Mouse (Mus musculus): Measurements from ENCODE around the gene 4930562C15Rik.

The 4930562C15Rik gene

DNA sequence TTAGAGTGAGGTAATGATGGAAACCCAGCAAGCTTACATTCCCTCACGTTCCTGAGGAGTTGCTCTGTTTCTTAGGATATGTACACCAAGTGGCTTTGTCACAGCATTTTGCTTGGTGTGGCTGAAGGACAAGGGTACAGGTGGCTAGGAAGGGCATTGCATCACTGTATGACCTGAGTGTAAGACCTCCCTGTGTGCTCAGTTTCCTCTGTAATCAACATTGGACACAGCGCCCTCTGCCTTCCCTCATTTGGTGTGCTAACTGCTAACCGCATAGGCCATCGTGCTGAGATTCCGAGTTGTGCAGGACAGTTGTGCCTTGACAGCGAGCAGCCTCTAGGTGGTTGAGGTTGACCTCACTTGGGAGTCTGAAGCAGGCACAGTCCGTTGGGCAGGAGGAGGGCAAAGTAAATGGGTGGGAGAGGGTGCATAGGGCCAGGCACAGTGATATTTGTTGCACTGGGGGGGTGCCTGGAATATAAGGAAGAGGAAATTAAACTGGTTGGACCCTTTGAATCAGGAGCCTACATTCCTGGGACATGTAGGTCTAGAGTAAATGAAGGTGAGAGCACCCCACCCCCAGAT, 62.0 kb downstream of the 4930562C15Rik start:
- no peak for TF ChIP-seq GATA4 (IDR thresholded peaks at IDR 0.05; ENCODE audit: insufficient replicate concordance, low read length)

DNA sequence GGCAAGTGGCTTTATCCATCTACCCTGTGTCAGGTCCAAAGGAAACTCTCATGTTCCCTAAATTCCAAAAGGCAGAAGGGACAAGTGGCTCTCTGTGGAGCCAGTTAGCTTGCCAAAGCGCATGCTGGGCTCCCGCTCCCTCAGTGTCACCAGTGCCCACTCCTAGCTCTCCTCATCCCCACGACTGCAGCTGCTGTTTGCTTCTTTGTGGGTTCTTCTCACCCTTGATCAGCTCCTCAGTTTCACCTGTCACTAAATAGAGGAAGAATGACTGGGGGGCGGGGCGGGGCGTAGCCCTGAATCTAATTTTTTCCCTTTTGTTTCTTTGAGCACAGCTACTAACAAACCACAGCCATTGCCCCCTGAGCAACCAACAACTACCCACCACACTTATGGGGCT, 63.7 kb downstream of the 4930562C15Rik start:
- no peak for TF ChIP-seq GATA4 (IDR thresholded peaks at IDR 0.05; ENCODE audit: insufficient replicate concordance, low read length)

DNA sequence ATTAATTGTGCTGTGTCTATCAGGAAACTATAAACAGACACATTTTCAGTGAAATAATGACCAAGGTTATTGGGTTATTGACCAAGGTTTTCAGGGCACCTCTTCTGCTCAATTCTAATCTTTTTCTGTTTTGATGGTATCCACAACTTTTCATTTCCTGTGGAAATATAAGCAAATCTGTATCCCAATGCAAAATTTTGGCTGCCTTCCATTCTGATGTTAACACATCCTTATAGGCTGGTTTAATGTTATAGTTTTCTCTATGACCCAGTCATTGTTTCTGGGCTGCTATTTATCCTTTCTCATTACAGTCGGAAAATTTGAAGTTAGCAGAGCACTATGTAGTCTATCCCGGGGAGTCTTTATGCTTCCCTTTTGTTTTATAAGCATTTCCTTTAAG, 64.5 kb downstream of the 4930562C15Rik start:
- no peak for TF ChIP-seq GATA4 (IDR thresholded peaks at IDR 0.05; ENCODE audit: insufficient replicate concordance, low read length)

DNA sequence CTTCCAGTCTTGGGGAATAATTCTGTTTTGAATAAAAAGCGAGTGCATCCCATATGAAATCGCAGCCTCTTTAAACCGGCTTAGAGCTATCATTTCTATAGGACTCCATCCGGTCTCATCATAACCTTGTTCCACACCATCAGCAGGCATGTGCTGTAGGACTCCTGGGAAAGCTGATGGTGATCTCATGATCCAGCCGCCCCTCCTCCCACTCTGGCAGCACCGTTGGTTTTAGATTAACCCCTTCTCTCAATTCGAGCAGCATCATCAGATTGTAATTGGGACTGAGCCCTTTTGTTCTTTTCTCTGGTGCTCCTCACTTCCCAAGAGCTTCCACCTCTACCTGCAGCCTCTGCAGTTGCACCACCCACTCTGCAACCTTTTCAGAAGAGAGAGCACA, 66.0 kb downstream of the 4930562C15Rik start:
- TF ChIP-seq GATA4 (IDR thresholded peaks at IDR 0.05; ENCODE audit: insufficient replicate concordance, low read length): no peak

DNA sequence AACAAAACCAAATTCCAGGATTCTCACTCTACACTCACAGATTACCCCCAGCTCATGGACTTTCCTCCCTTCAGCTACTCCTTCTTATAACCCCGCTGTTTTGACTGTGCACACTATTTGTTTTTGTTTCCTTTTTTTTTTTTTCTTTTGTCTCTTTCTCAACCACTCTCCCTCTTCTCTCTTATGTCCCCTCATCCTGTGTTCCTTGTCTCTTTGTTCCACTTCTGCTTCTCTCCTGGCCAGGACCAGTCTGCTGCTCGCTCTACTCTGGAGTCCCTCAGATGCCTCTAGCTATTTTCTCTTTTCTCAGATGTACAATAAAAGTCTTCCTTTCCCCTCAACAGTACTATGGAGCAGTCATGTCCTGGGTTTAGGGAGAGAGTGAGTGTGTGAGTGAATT, 67.2 kb downstream of the 4930562C15Rik start:
- no peak for TF ChIP-seq GATA4 (IDR thresholded peaks at IDR 0.05; ENCODE audit: insufficient replicate concordance, low read length)

DNA sequence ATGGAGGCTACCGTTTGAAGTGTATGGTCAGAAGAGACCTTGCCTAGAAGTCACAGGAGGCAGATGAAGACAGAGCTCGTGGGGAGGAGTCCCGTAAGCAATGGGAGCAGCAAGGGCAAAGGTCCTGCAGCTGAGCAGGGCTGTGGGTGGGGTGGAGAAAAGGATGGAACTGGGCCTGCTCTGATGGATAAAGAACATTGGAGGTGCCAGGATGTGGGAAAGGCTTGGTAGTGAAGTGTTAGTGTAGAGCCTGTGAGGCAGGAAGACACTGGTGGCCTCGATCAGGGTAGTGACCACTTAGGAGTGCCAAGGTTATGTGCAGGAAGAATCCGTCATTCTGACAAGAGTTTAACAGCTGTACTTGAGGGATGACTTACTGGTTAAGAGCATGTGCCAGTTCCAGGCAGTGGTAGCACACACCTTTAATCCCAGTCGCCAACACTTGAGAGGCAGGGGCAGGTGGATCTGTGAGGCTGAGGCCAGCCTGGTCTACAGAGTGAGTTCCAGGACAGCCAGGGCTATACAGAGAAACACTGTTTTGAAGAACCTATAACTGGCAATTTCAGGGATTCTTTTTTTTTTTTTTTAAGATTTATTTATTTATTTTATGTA, 68.4 kb downstream of the 4930562C15Rik start:
- no peak for TF ChIP-seq GATA4 (IDR thresholded peaks at IDR 0.05; ENCODE audit: insufficient replicate concordance, low read length)

DNA sequence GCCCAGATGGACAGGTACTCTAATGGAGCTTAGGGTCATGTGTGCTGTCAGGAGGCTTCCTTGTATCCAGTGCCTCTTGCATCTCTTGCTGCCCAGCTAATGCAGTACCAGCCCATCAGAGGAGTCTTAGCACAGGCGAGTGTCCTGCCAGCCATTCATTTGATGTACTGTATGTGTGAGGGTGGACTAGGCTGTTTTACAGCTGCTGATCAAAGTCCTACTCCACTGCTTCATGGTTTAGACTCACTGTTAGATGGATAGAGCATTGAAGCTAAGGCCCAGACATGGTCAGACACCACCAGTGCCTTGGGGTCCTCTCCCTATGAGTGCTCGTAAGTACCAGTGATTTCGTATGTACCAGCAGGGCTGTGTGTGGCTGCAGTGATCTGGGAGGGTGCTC, 69.7 kb downstream of the 4930562C15Rik start:
- no peak for TF ChIP-seq GATA4 (IDR thresholded peaks at IDR 0.05; ENCODE audit: insufficient replicate concordance, low read length)

DNA sequence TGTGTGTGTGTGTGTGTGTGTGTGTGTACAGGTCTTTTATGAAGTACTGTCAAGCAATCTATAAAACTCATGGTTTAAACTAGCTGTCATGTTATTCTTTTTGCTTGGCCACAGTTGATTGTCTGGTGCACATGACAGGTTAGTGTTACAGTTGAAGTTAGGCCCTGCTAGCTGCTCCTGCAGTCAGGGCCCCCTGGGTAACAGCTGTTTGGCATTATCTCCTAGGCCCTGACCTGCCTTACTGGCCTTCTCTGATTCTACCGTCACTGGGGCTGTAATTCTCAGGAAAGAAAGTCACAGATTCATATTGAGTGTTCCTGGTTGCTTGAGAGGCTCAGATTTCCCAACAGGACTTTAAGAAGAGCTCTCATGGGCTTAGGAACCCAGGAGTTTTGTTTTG, 70.4 kb downstream of the 4930562C15Rik start:
- TF ChIP-seq GATA4 (IDR thresholded peaks at IDR 0.05; ENCODE audit: insufficient replicate concordance, low read length): no peak

DNA sequence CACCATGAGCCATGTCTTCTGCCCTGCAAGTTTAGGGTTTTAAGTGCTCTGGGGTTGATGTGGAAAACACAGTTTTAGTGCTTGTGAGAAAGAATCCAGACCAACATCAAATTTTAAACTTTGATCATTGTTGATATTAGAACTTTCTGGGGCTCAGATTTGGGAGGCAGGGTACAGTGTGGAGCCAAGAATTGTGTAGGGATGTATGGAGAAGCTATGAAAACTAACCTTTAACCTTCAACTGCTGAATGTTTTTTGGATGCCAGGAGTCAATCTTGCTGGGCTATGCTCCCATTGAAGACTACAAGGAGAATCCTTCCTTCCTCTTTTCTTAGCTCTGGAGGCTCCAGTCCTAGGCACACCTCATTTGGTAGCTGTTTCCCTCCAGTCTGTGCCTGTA, 71.3 kb downstream of the 4930562C15Rik start:
- no peak for TF ChIP-seq GATA4 (IDR thresholded peaks at IDR 0.05; ENCODE audit: insufficient replicate concordance, low read length)

DNA sequence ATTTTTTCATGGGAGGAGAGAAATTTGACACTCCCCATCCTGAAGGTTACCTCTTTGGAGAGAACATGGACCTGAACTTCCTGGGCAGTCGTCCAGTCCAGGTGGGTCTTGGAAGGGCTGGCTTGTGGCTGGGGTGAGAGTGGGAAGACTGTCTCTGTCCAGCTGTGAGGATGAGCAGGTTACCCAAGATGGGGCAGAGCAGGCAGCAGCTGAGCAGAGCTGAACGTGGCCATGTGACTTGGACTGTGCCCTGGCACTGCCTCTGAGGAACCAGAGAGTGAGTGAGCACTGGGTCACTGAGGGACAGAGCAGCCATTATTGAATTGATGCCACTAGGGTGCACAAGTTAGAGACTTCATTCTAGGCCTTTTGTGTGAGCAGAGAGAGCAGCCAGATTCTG, 72.2 kb downstream of the 4930562C15Rik start:
- TF ChIP-seq GATA4 (IDR thresholded peaks at IDR 0.05; ENCODE audit: insufficient replicate concordance, low read length): no peak

DNA sequence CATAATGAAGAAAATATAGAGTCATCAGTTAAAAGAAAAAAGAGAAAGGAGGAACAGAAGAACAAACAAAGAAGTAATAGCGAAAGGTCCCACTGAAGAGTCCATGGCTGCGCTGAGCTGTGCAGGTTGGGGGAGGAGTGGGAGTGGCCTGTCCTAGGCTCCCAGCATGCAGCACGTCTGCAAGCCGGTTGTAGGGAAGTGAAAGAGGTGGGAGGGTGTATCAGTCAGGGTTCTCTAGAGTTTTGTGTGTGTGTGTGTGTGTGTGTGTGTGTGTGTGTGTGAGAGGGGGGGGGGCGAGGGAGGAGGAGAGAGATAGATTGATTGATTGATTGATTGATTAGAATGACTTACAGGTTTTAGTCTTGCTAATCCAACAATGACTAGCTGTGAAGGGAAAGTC, 72.8 kb downstream of the 4930562C15Rik start:
- no peak for TF ChIP-seq GATA4 (IDR thresholded peaks at IDR 0.05; ENCODE audit: insufficient replicate concordance, low read length)

DNA sequence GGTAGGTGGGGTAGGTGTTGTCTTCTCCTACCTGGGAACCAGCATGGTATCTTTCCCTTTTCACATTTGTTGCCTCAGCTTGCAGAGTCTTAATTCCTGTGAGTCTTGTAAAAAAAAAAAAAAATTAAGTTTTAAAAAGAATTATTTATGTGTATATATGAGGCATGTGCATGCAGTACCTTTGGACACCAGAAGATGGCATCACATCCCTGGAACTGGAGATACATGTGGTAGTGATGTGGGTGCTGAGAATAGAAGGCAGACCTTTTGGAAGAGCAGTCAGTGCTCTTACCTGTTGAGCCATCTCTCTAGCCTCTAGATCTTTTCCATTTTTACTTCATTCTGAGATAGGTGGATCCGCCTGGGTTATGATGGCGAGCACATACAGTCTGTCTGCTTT, 74.5 kb downstream of the 4930562C15Rik start:
- no peak for TF ChIP-seq GATA4 (IDR thresholded peaks at IDR 0.05; ENCODE audit: insufficient replicate concordance, low read length)

DNA sequence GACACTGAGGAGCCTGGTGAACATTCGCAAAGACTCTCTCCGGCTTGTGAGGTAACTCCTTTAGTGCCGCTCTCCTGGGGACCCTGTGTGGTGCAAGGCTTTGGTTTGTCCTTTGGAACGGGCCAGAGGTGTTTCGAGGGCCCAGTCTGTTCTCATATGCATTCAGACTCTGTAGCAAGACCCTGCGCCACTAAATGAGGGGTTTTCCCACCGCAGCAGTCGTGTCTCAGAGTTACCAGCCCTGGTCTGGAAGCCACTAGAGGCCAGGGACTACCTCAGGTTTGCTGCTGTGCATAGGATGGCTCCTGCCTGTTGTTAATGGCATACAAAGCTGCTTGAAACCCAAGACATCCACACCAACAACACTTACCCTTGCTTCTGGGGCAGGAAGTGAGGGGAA, 75.5 kb downstream of the 4930562C15Rik start:
- no peak for TF ChIP-seq GATA4 (IDR thresholded peaks at IDR 0.05; ENCODE audit: insufficient replicate concordance, low read length)

DNA sequence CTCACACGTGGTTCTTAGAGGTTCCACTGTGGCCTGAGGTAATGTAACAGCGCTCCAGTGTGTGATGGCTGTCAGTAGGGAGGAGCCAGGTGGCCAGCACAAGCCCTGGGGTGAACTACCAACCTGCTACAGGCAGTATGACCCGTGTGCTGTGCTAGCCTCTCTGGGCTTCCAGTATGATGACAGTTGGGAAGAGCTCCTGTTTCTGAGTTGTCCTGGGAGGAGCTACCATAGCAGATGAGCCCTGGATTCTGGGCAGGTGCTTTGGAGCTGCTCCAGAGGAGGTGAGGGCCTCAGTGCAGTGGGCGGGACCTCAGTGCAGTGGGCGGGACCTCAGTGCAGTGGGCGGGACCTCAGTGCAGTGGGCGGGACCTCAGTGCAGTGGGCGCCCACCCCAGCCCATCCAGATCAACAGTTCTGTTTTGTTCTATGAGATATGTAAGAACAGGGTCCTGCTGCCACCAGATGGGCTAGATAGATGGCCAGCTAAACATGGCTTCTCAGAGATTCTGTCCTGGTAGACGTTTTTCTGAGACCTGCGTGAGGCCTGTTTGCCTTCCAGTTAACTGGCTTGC, 76.9 kb downstream of the 4930562C15Rik start:
- no peak for TF ChIP-seq GATA4 (IDR thresholded peaks at IDR 0.05; ENCODE audit: insufficient replicate concordance, low read length)

DNA sequence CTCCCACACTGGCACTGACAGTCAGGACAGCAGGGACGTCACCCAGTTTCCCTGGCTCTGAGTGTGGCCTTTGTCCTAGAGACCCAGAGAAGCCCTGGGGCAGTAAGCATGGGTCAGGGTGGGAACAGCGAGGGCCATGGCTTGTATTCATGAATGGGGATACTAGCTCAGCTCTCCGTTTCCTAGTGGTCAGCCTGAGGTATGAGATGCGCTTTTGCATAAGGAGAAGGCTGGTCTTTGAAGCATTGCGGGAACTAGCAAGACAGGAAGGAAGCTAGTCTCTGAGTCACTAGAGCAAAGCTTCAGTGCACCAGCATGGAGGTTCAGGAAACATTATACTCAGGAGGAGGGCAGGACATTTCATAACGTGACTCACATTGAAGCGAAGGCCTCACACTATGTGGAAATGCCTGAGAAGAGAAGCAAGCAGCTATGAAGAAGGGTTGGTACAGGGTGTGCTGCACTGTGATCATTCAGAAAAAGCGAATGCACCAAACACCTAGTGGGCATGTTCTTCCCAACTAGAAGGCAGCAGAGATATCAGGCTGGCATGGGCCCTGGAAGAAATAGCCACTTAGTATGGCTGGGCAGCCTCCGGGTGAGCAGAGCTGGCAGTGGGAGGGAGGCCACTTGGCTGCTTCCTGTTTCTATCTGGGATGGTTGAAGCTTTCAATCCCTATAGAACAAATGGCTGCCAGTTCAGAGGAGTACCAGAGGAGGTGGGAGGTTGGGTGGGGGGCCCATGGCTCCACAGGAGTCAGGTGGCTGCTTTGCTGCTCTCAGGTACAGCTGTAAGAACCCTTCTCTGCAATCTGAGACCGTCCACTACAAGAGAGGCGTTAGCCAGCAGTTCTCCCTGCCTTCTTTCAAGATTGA, 77.9 kb downstream of the 4930562C15Rik start:
- TF ChIP-seq GATA4 (IDR thresholded peaks at IDR 0.05; ENCODE audit: insufficient replicate concordance, low read length): no peak
